Mouse (Mus musculus) granulocyte monocyte progenitor cell, adult 5-6 weeks (primary cell): Measurements from ENCODE around the gene Papss2. TPM values are rescaled to one million over a fixed set of nuclear protein-coding genes. Genes with fewer than 3 reads are reported as not detected.

Experiments
- ATAC-seq: replicated peaks from 2 replicates; pipeline ENCODE4 v1.8.0; 2016; ENCODE audit warnings: mild to moderate bottlenecking, moderate TSS enrichment, inconsistent platforms; ENCODE audit not compliant: poor library complexity, severe bottlenecking
- total RNA-seq, 2 experiments: library from RNA; stranded (forward) in 1 of 2; stranded (reverse) in 1 of 2; fragments of 200-712, 200-1000 nt in 1 of 2; fragments of >200 nt in 1 of 2; fragmentation: Nextera tagmentation in 1 of 2; gene quantifications; 2 replicates each; pipeline ENCODE4 v1.2.3; 2014 to 2017

Papss2 gene
- total RNA-seq, 2 experiments from 2014 or later, result 29.5 to 49.3 TPM

DNA sequence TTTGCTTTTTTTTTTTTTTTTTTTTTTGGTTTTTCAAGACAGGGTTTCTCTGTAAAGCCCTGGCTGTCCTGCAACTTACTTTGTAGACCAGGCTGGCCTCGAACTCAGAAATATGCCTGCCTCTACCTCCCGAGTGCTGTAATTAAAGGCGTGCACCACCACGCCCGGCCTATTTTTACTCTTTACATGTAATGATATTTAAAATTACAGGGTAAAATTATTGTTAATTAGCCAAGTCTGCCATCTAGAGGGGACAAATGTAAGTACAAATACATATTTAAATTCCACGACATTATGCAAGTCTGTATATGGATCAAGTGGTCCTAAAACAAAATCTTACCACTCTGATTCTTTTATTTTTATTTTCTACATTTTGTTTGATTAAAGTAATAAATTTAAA lies 94.1 kb downstream of the Papss2 start:
- peak; percentile 48 for ATAC-seq

- ATAC-seq, result no peak
Measured at GRCm38 (mm10) chr19:32696674-32697073, 101.1 kb downstream of the Papss2 start.

GRCm38 (mm10) chr19:32702191-32702590 lies 106.6 kb downstream of the Papss2 start:
- ATAC-seq, result no peak

DNA sequence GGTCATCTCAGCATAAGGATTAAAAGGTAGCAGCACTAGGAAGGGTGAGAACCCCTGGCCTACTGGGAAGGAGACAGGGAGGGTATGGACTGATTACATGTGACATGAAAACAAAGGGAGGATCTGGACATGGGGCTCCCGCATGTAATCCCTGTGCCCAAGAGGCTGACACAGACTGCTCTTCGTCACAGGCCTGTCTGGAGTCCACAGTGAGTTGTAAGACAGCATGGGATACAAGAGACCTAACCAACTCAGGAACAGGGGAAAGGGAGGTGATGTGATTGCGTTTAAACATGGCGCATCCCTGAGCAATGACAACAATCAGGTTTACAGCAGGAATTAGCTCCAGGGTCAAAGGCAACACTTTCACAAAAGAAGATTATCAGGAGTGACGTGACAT lies 113.4 kb downstream of the Papss2 start:
- no peak for ATAC-seq

DNA sequence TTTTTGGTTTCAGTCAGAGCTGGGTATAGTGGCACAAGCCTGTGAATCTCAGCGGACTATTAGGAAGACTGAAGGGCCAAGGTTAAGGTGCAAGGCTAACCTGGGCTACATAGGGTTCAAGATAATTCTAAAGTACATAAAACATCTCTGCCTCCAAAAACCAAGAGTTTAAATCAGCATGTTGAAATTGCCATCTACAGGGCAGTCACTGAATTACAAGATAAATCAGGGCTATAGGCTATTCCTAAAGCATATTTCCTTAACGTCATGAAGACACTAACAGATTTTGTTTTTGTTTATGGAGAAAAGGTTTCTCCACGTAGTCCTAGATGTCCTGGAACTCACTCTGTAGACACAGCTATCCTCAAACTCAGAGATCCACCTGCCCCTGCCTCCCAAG lies 114.7 kb downstream of the Papss2 start:
- no peak for ATAC-seq

DNA sequence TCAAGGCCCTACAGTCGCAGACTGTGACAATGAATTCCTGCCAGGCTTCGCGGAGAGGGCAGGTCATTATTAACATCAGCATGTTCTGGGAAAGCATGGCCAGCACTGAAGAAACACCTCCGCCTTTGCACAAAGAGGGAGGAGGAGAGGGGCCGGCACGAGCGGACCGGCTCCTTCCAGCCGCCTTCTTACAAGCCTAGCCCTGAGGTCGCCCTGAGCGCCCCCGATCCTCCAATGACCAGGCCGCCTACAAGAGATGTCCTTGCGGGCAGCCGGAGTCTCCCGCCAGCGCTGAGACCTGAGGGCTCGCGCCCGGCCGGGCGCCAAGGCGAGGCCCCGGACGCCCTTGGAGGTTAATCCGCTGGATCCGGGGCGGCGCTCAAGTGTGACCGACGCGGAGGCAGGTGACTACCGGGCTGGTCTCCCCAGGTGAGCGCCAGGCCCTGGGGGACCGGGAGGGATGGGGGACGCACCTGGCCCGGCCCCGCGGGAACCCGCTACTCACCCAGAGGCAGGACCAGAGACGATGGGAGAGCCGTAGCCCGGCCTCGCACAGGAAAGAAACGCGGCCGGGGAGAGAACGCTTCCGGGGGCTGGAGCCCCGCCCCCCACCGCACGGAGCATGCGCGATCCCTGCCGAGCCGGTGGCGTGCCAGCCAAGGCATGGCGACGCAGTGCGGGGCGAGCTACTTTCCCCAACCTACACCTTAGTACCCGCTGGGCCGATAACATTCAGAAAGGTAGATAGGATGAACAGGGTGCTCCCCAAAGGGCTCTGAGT lies 116.4 kb downstream of the Papss2 start:
- peak; percentile 78 for ATAC-seq

- peak; percentile 89 for ATAC-seq
Measured at GRCm38 (mm10) chr19:32712588-32713042, 117.0 kb downstream of the Papss2 start.

DNA sequence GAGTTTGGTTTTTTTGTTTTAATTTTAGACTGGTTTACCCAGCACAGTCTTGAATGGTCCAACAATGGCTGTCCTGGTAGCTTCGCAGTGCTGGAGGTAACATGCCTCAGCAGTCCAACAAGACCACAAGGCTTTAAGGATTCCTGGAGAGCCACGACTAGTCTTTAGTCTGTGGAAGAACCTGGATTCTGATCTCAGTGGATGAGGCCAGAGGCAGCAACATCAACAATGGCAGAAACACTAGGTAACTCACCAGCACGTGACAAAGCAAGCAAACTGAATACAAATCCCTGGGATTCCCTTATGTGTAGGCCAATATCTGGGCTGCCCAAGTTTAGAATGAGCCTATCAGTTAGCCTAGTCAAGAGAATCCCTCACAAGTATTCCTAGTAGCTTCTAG lies 117.9 kb downstream of the Papss2 start:
- ATAC-seq, result no peak

GRCm38 (mm10) chr19:32715201-32715600 lies 119.6 kb downstream of the Papss2 start:
- ATAC-seq, result peak; percentile 59

DNA sequence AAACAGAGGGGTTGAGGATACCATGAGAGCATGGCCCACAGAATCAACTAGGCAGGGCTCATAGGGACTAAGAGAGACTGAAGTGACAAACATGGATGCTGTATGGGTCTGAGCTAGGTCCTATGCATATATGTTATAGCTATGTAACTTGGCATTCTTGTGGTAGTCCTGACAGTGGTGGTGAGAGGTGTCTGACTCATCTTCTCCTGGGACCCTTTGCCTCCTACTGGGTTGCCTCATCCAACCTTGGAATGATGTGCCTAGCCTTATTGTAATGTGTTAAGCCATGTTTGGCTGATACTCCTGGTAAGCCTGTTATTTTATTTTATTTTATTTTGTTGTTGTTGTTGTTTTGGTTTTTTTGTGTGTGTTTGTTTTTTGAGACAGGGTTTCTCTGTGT lies 120.1 kb downstream of the Papss2 start:
- ATAC-seq, result no peak

Other genes with a start within 250 kb of the Papss2 start
- gene Sgms1, start 206.1 kb upstream of the Papss2 start, total RNA-seq (2014; fragmentation: Nextera tagmentation), result 14.6 and 21.0 TPM in 2 replicates
- gene Sgms1, start 206.1 kb upstream of the Papss2 start, total RNA-seq (2017), result 13.2 and 18.1 TPM in 2 replicates
- 146 and 204 TPM in 2 replicates for gene Rpl9-ps6, start 129.2 kb upstream of the Papss2 start, total RNA-seq (2014; fragmentation: Nextera tagmentation)
- 105 and 159 TPM in 2 replicates for gene Rpl9-ps6, start 129.2 kb upstream of the Papss2 start, total RNA-seq (2017)
- 36.3 and 45.2 TPM in 2 replicates for gene Minpp1, start 110.0 kb upstream of the Papss2 start, total RNA-seq (2014; fragmentation: Nextera tagmentation)
- gene Minpp1, start 110.0 kb upstream of the Papss2 start, total RNA-seq (2017), result 37.9 and 49.9 TPM in 2 replicates
- 59.5 and 62.9 TPM in 2 replicates for gene Atad1, start 144.0 kb downstream of the Papss2 start, total RNA-seq (2014; fragmentation: Nextera tagmentation)
- gene Atad1, start 144.0 kb downstream of the Papss2 start, total RNA-seq (2017), result 77.7 and 82.9 TPM in 2 replicates
- 67.3 and 74.5 TPM in 2 replicates for gene Pten, start 161.7 kb downstream of the Papss2 start, total RNA-seq (2014; fragmentation: Nextera tagmentation)
- 98.5 and 103 TPM in 2 replicates for gene Pten, start 161.7 kb downstream of the Papss2 start, total RNA-seq (2017)